Mouse (Mus musculus) stomach, postnatal 0 days (tissue): ENCODE data around the gene Cars.

Experiments used
- CTCF ChIP-seq: IDR thresholded peaks from 2 replicates; pipeline ENCODE4 v1.5.1; 2016; ENCODE audit warnings: antibody characterized with exemption, low read depth, mild to moderate bottlenecking, moderate library complexity
- EP300 ChIP-seq: optimal IDR thresholded peaks from 2 replicates; pipeline ENCODE3; 2016; ENCODE audit warnings: antibody characterized with exemption

- TF ChIP-seq CTCF, result no peak
- TF ChIP-seq EP300, result no peak
Measured at GRCm38 (mm10) chr7:143605321-143605720, 5.4 kb upstream of the Cars start.
